Mouse (Mus musculus) forebrain, embryonic 13.5 days (tissue): ENCODE data around the gene Mgll. TPM values are rescaled to one million over a fixed set of nuclear protein-coding genes. Genes with fewer than 3 reads are reported as not detected.

ENCODE experiments used
- ATAC-seq: fragments of 200-750 bp; cut with Nextera tagmentation; 2 replicates; pipeline ENCODE4 v1.8.0; 2017
- H3K27ac ChIP-seq: fragments of 300-500 bp; sonication (generic); 2 replicates; pipeline ENCODE4 v1.5.1; 2015; ENCODE audit warnings: inconsistent platforms, mild to moderate bottlenecking, moderate library complexity
- H3K27me3 ChIP-seq: fragments of 300-500 bp; sonication (generic); 2 replicates; pipeline ENCODE4 v1.6.1; 2015; ENCODE audit warnings: mild to moderate bottlenecking, inconsistent platforms
- H3K36me3 ChIP-seq: fragments of 300-500 bp; sonication (generic); 2 replicates; pipeline ENCODE4 v1.6.1; 2015; ENCODE audit warnings: mild to moderate bottlenecking, inconsistent platforms; ENCODE audit not compliant: poor library complexity, severe bottlenecking
- H3K4me1 ChIP-seq: fragments of 300-500 bp; sonication (generic); 2 replicates; pipeline ENCODE4 v1.6.1; 2015; ENCODE audit warnings: inconsistent platforms
- H3K4me2 ChIP-seq: fragments of 300-500 bp; sonication (generic); 2 replicates; pipeline ENCODE4 v1.6.1; 2015; ENCODE audit warnings: inconsistent platforms, mild to moderate bottlenecking, moderate library complexity
- H3K4me3 ChIP-seq: fragments of 300-500 bp; sonication (generic); 2 replicates; pipeline ENCODE4 v1.5.1; 2015; ENCODE audit warnings: mild to moderate bottlenecking, inconsistent platforms
- H3K9ac ChIP-seq: fragments of 300-500 bp; sonication (generic); 2 replicates; pipeline ENCODE4 v1.6.1; 2015; ENCODE audit warnings: mild to moderate bottlenecking, inconsistent platforms
- H3K9me3 ChIP-seq: fragments of 300-500 bp; sonication (generic); replicated peaks from 2 replicates; pipeline ENCODE4 v1.6.1; 2016; ENCODE audit warnings: inconsistent platforms
- WGBS: fragments of 180-500 bp; shearing (Covaris S2); methylation state at CpG from one replicate; pipeline ENCODE4 v1.1.7; 2015; 5-methylcytosine and 5-hydroxymethylcytosine counted together
- polyA plus RNA-seq: library from polyadenylated mRNA; unstranded; fragments of >200 nt; fragmentation: Nextera tagmentation; extraction: Ambion mirVana; gene quantifications from 2 replicates; pipeline ENCODE4 v1.2.1, GENCODE M21; 2015

Mgll gene
- polyA plus RNA-seq, 1 experiment from 2014 or later: 11.2 TPM

GRCm38 (mm10) chr6:88860914-88861313 lies 136.7 kb downstream of the Mgll start:
- peaks cover 87% of the 10 kb centered on the region for H3K36me3 ChIP-seq
- WGBS: 13% methylated on average over 2 of the region's 2 CpGs
- H3K4me2 ChIP-seq: no peak overlapping the region
- H3K4me1 ChIP-seq: no peaks in the 10 kb centered on the region
- no peak overlapping the region for H3K27ac ChIP-seq
- H3K9ac ChIP-seq: no peak overlapping the region
- H3K4me3 ChIP-seq: no peak overlapping the region
- H3K27me3 ChIP-seq: no peaks in the 10 kb centered on the region
- ATAC-seq: no peak
- peaks cover 3% of the 10 kb centered on the region; the same call in 1 of the 2 replicates for H3K9me3 ChIP-seq

DNA sequence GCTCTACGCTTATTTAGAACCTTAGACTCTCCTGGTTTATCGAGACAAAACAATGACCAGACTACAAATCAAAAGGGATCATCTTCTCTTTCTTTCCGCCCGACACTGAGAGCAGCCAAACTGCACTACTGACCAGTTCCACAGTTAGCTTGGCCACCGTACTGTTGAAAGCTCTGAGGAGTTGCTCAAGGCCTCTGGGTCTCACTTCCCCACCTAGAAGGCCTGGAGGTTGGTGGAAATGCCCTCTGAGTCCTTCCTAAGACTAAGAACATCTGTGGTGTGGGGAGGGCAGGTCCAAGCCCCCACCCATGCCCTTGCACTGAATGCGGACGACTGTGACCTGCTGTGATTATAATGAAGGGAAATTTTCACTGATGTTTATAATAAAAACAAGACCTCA lies 141.5 kb downstream of the Mgll start:
- peaks cover 64% of the 10 kb centered on the region for H3K36me3 ChIP-seq
- no peak overlapping the region for H3K4me2 ChIP-seq

GRCm38 (mm10) chr6:88869459-88869858 lies 145.2 kb downstream of the Mgll start:
- Histone ChIP-seq H3K27me3 (no peaks in the 10 kb centered on the region), H3K4me2 (no peak overlapping the region), H3K36me3 (peaks cover 29% of the 10 kb centered on the region), H3K4me1 (peaks cover 47% of the 10 kb centered on the region), H3K9me3 (no peaks in the 10 kb centered on the region), H3K9ac (no peak overlapping the region), H3K4me3 (no peak overlapping the region), H3K27ac (no peak overlapping the region)
- ATAC-seq: no peak
- WGBS: 88% methylated on average over 7 of the region's 7 CpGs

More for the DNA sequence above, 141.5 kb downstream of the Mgll start:
- 79% methylated on average over 7 of the region's 7 CpGs for WGBS
- Histone ChIP-seq H3K9me3 (peaks cover 3% of the 10 kb centered on the region; the same call in 1 of the 2 replicates), H3K9ac (0 out of 2 replicates have a peak overlapping the region, but pooled peaks have one; percentile 12), H3K27me3 (no peaks in the 10 kb centered on the region), H3K4me1 (peaks cover 15% of the 10 kb centered on the region), H3K4me3 (no peak overlapping the region), H3K27ac (no peak overlapping the region)
- no peak for ATAC-seq

DNA sequence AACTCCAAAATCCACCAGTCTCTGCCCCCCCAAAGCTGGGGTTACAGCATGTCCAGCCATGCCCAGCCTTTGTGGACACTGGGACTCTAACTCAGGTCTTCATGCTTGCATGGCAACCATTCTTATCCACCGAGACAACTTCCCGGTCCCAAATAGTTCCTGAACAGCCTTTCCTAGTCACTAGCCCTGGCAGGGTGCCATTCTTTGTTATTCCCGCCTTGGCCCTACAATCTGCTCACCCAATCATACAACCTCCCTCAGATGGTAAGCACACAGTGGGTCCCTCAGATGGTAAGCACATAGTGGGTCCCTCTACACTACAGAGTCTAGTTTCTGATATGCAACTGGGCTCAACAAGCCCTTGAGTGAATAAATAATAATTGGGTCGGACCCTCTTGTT lies 146.4 kb downstream of the Mgll start:
- Histone ChIP-seq H3K36me3 (peaks cover 19% of the 10 kb centered on the region; the same call in 1 of the 2 replicates), H3K27me3 (no peaks in the 10 kb centered on the region), H3K4me1 (peaks cover 47% of the 10 kb centered on the region), H3K9ac (no peak overlapping the region), H3K4me3 (no peak overlapping the region), H3K27ac (peak overlapping the region; percentile 94), H3K4me2 (peak overlapping the region; percentile 84), H3K9me3 (no peaks in the 10 kb centered on the region)
- no peak for ATAC-seq
- 40% methylated on average over 4 of the region's 4 CpGs for WGBS

- Histone ChIP-seq H3K36me3 (peaks cover 16% of the 10 kb centered on the region; the same call in 1 of the 2 replicates), H3K4me3 (peak overlapping the region; percentile 94), H3K9me3 (no peaks in the 10 kb centered on the region), H3K9ac (peak overlapping the region; percentile 30; the same call in 1 of the 2 replicates), H3K4me2 (peak overlapping the region; percentile 84), H3K27ac (peak overlapping the region; percentile 94), H3K27me3 (no peaks in the 10 kb centered on the region; the same call in 1 of the 2 replicates), H3K4me1 (peaks cover 47% of the 10 kb centered on the region)
- 18% methylated on average over 8 of the region's 8 CpGs for WGBS
- peak; percentile 22 for ATAC-seq
Observed at GRCm38 (mm10) chr6:88871546-88871945, 147.3 kb downstream of the Mgll start.

GRCm38 (mm10) chr6:88872811-88873210 lies 148.6 kb downstream of the Mgll start:
- Histone ChIP-seq H3K4me3 (peak overlapping the region; percentile 94), H3K36me3 (peaks cover 11% of the 10 kb centered on the region; the same call in 1 of the 2 replicates), H3K9ac (peak overlapping the region; percentile 98), H3K4me2 (peak overlapping the region; percentile 84), H3K27me3 (no peaks in the 10 kb centered on the region; the same call in 1 of the 2 replicates), H3K27ac (peak overlapping the region; percentile 94), H3K9me3 (no peaks in the 10 kb centered on the region), H3K4me1 (peaks cover 47% of the 10 kb centered on the region)
- peak; percentile 59 for ATAC-seq
- 25% methylated on average over 7 of the region's 7 CpGs for WGBS

- H3K4me3 ChIP-seq: peak overlapping the region; percentile 94
- ATAC-seq: peak; percentile 66
- peak overlapping the region; percentile 94 for H3K27ac ChIP-seq
- H3K4me1 ChIP-seq: peaks cover 46% of the 10 kb centered on the region
- no peaks in the 10 kb centered on the region; the same call in 1 of the 2 replicates for H3K27me3 ChIP-seq
- H3K9ac ChIP-seq: peak overlapping the region; percentile 98
- H3K4me2 ChIP-seq: peak overlapping the region; percentile 84
- no peaks in the 10 kb centered on the region for H3K9me3 ChIP-seq
- 0 out of 2 replicates have a peak, but pooled peaks cover 1% of the 10 kb centered on the region for H3K36me3 ChIP-seq
- WGBS: 2% methylated on average over 70 of the region's 74 CpGs
Observed at GRCm38 (mm10) chr6:88873965-88874867, 150.0 kb downstream of the Mgll start.

DNA sequence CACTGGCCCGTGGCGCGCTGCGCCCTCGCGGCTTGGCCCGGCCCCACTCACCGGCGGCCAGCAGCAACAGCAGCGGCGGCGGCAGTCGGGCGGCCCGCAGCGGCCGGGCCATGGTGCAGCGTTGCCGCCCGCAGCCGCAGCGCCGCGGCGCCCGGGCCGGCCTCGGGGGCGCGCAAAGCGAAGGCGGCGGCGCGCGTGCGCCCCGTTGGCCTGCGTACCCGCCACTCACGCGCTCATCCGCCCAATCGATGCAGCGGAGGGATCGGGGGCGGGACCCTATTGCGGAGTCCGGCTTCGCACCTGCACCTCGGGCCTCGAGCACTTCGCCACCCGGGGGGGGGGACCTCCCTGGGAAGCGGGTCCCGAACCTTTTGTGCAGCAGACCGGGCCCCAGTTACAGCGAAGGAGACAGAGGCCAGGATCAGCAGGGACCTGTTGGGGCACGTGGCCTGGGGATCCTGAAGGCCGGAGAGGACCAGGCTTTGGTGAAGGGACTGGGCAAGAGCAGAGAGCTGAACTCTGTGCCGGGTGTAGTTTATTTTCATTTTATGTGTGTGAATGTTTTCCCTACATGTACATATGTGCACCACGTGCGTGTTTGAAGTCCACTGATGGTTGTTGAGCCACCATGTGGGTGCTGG lies 150.8 kb downstream of the Mgll start, which contains the start of gene Podxl2:
Gene Podxl2 (minus strand): TSS at position 177 of the 641 bp plus-strand sequence.
- WGBS: 5% methylated on average over 46 of the region's 63 CpGs
- peak within 1 kb of the TSS; percentile 94 for H3K4me3 ChIP-seq
- peak; percentile 79 for ATAC-seq

More for the DNA sequence above, 150.8 kb downstream of the Mgll start, which contains the start of gene Podxl2:
- peaks cover 38% of the 10 kb centered on the region for H3K4me1 ChIP-seq
- peak within 1 kb of the TSS; percentile 94 for H3K27ac ChIP-seq
- H3K9me3 ChIP-seq: no peaks in the 10 kb centered on the region
- no peaks in the 10 kb centered on the region; the same call in 1 of the 2 replicates for H3K27me3 ChIP-seq
- peak within 1 kb of the TSS; percentile 98 for H3K9ac ChIP-seq
- peak within 1 kb of the TSS; percentile 84 for H3K4me2 ChIP-seq
- H3K36me3 ChIP-seq: no peaks in the 10 kb centered on the region

Other genes with a start within 250 kb of the Mgll start
- 153 and 170 TPM in 2 replicates for gene Sec61a1, start 205.5 kb upstream of the Mgll start, polyA plus RNA-seq
- gene Kbtbd12, start 86.5 kb upstream of the Mgll start, polyA plus RNA-seq: 0.20 TPM in 1 of 2 replicates, not detected in the other
- gene Abtb1, start 117.6 kb downstream of the Mgll start, polyA plus RNA-seq: 32.0 and 32.3 TPM in 2 replicates
- gene Podxl2, start 150.6 kb downstream of the Mgll start, polyA plus RNA-seq: 355 and 357 TPM in 2 replicates
- 133 and 157 TPM in 2 replicates for gene Mcm2, start 174.4 kb downstream of the Mgll start, polyA plus RNA-seq
- 45.4 and 53.9 TPM in 2 replicates for gene Tpra1, start 177.8 kb downstream of the Mgll start, polyA plus RNA-seq